Mouse (Mus musculus) forebrain, embryonic 16.5 days (tissue): ENCODE data around the gene Ube2cbp. TPM values are rescaled to one million over a fixed set of nuclear protein-coding genes. Genes with fewer than 3 reads are reported as not detected.

Experiments used
- ATAC-seq: fragments of 200-750 bp; cut with Nextera tagmentation; 2 replicates; pipeline ENCODE4 v1.8.0; 2017; ENCODE audit warnings: mild to moderate bottlenecking, moderate library complexity
- H3K27ac ChIP-seq: fragments of 300-500 bp; sonication (generic); 2 replicates; pipeline ENCODE4 v1.5.1; 2014; ENCODE audit warnings: low read length, control low read depth
- H3K27me3 ChIP-seq: fragments of 300-500 bp; sonication (generic); replicated peaks from 2 replicates; pipeline ENCODE4 v1.6.1; 2014; ENCODE audit warnings: low read length; ENCODE audit not compliant: control insufficient read depth, insufficient read depth
- H3K36me3 ChIP-seq: fragments of 300-500 bp; sonication (generic); 2 replicates; pipeline ENCODE4 v1.6.1; 2014; ENCODE audit not compliant: control insufficient read depth, insufficient read depth
- H3K4me1 ChIP-seq: fragments of 300-500 bp; sonication (generic); replicated peaks from 2 replicates; pipeline ENCODE4 v1.6.1; 2014; ENCODE audit warnings: low read length; ENCODE audit not compliant: control insufficient read depth, insufficient read depth
- H3K4me2 ChIP-seq: fragments of 300-500 bp; sonication (generic); 2 replicates; pipeline ENCODE4 v1.6.1; 2014; ENCODE audit warnings: mild to moderate bottlenecking, low read length, control low read depth
- H3K4me3 ChIP-seq: fragments of 300-500 bp; sonication (generic); replicated peaks from 2 replicates; pipeline ENCODE4 v1.5.1; 2014; ENCODE audit warnings: mild to moderate bottlenecking, low read length, control low read depth
- H3K9ac ChIP-seq: fragments of 300-500 bp; sonication (generic); replicated peaks from 2 replicates; pipeline ENCODE4 v1.6.1; 2014; ENCODE audit warnings: low read depth, low read length, control low read depth
- H3K9me3 ChIP-seq: fragments of 300-500 bp; sonication (generic); 2 replicates; pipeline ENCODE4 v1.6.1; 2016; ENCODE audit warnings: low read length; ENCODE audit not compliant: control insufficient read depth
- WGBS: fragments of 180-500 bp; shearing (Covaris S2); extraction: QIAGEN DNeasy Blood & Tissue Kit; methylation state at CpG from one replicate; pipeline ENCODE4 v1.1.7; 2014; 5-methylcytosine and 5-hydroxymethylcytosine counted together
- polyA plus RNA-seq: library from polyadenylated mRNA; unstranded; fragments of >200 nt; fragmentation: Nextera tagmentation; extraction: Ambion mirVana; gene quantifications from 2 replicates; pipeline ENCODE4 v1.2.1, GENCODE M21; 2015

Ube2cbp gene
- polyA plus RNA-seq, 1 experiment from 2014 or later = 5.1 TPM

GRCm38 (mm10) chr9:86393586-86394272 is 71.0 kb downstream of the Ube2cbp start:
- ATAC-seq = no peak
- Histone ChIP-seq H3K9me3 (no peaks in the 10 kb centered on the region), H3K27ac (no peak overlapping the region), H3K9ac (no peak overlapping the region), H3K4me3 (no peak overlapping the region), H3K4me2 (no peak overlapping the region), H3K36me3 (no peaks in the 10 kb centered on the region), H3K27me3 (no peaks in the 10 kb centered on the region), H3K4me1 (no peaks in the 10 kb centered on the region)
- 61% methylated on average over 8 of the region's 8 CpGs for WGBS

GRCm38 (mm10) chr9:86391467-86391866 is 73.3 kb downstream of the Ube2cbp start:
- ATAC-seq = no peak
- H3K9me3 ChIP-seq = no peaks in the 10 kb centered on the region
- H3K27me3 ChIP-seq = no peaks in the 10 kb centered on the region
- H3K27ac ChIP-seq = no peak overlapping the region
- no peak overlapping the region for H3K9ac ChIP-seq
- no peak overlapping the region for H3K4me3 ChIP-seq
- H3K36me3 ChIP-seq = no peaks in the 10 kb centered on the region
- H3K4me2 ChIP-seq = no peak overlapping the region
- H3K4me1 ChIP-seq = no peaks in the 10 kb centered on the region

DNA sequence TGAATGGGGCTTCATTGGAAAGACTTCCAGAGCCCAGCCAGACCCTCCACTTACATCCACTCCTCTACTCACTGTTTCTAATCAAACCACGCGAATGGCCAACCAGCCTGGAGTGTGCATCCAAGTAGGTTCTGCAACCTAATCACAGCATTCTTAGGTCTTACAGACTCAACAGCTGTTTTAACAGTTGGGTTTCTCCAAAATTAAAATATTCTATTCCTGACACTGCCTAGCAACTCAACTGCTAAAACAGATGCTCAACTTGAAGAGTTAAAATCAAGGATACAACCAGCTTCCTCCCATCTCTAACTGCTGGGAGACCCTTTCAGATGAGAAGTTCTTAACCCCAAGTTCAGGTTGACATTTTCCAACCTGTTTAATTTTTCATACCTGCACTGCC is 74.0 kb downstream of the Ube2cbp start:
- Histone ChIP-seq H3K4me1 (no peaks in the 10 kb centered on the region), H3K27ac (no peak overlapping the region), H3K27me3 (no peaks in the 10 kb centered on the region), H3K9ac (no peak overlapping the region), H3K4me3 (no peak overlapping the region), H3K9me3 (no peaks in the 10 kb centered on the region), H3K4me2 (no peak overlapping the region), H3K36me3 (no peaks in the 10 kb centered on the region)
- ATAC-seq = no peak
- WGBS = 61% methylated on average over 2 of the region's 2 CpGs

DNA sequence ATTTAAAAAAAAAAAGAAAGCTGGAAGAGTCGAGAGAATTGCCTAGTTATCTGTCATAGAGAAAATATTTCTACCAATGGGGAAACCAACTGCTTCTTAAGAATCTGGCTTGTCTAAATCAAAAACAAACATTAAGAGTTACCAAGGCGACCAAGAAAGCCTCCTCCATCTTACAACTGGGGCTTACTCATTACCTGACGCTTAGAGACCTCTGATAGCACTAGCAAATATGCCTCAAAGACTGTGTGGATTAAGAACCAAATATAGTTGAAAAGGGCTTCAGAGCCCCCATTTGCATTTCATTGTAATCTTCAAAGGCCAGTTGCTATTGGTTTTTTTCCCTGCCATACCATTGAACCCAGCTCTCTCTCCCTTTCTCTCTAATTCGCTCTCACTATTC is 76.2 kb downstream of the Ube2cbp start:
- H3K27ac ChIP-seq = no peak overlapping the region
- WGBS = 27% methylated on average over 4 of the region's 4 CpGs
- no peaks in the 10 kb centered on the region for H3K4me1 ChIP-seq
- H3K36me3 ChIP-seq = no peaks in the 10 kb centered on the region
- no peak for ATAC-seq
- no peaks in the 10 kb centered on the region for H3K9me3 ChIP-seq
- no peak overlapping the region for H3K4me2 ChIP-seq
- H3K27me3 ChIP-seq = no peaks in the 10 kb centered on the region
- H3K9ac ChIP-seq = no peak overlapping the region
- no peak overlapping the region for H3K4me3 ChIP-seq

DNA sequence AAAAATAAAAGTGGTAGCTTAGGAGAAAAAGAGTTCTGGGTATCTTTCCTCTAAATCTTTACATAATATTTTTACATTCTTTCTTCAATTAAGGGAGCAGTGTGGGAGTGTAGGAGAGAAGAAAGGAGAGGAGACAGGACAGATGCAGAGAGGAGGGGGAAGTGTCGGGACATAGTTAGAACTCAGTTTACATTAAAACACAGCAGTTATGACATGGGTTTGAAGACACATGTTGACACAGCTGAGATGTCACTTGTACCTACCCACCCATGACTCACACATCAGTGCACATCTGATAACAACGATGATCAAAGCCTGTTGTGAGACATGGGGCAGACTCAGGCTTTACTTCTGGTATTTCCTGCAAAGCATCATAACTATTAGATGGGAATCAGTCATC is 87.8 kb downstream of the Ube2cbp start:
- no peaks in the 10 kb centered on the region for H3K36me3 ChIP-seq
- H3K9me3 ChIP-seq = no peaks in the 10 kb centered on the region
- H3K9ac ChIP-seq = no peak overlapping the region
- H3K4me2 ChIP-seq = no peak overlapping the region
- H3K4me3 ChIP-seq = no peak overlapping the region
- no peak for ATAC-seq
- WGBS = 87% methylated on average over 2 of the region's 2 CpGs
- no peaks in the 10 kb centered on the region for H3K4me1 ChIP-seq
- no peaks in the 10 kb centered on the region for H3K27me3 ChIP-seq
- H3K27ac ChIP-seq = no peak overlapping the region

- no peak for ATAC-seq
- 72% methylated on average over 12 of the region's 12 CpGs for WGBS
- H3K9me3 ChIP-seq = no peaks in the 10 kb centered on the region
Measured at GRCm38 (mm10) chr9:86372783-86373567, 91.8 kb downstream of the Ube2cbp start.

GRCm38 (mm10) chr9:86369208-86369607 is 95.5 kb downstream of the Ube2cbp start:
- no peaks in the 10 kb centered on the region for H3K36me3 ChIP-seq
- H3K9me3 ChIP-seq = no peaks in the 10 kb centered on the region
- no peaks in the 10 kb centered on the region for H3K4me1 ChIP-seq
- no peak for ATAC-seq
- H3K27me3 ChIP-seq = no peaks in the 10 kb centered on the region
- H3K4me2 ChIP-seq = no peak overlapping the region
- 86% methylated on average over 4 of the region's 4 CpGs for WGBS
- no peak overlapping the region for H3K4me3 ChIP-seq
- no peak overlapping the region for H3K9ac ChIP-seq
- H3K27ac ChIP-seq = no peak overlapping the region

More at GRCm38 (mm10) chr9:86372783-86373567, 91.8 kb downstream of the Ube2cbp start:
- H3K27ac ChIP-seq = no peak overlapping the region
- H3K36me3 ChIP-seq = no peaks in the 10 kb centered on the region
- H3K9ac ChIP-seq = no peak overlapping the region
- H3K4me2 ChIP-seq = no peak overlapping the region
- H3K4me3 ChIP-seq = no peak overlapping the region
- H3K4me1 ChIP-seq = no peaks in the 10 kb centered on the region
- H3K27me3 ChIP-seq = no peaks in the 10 kb centered on the region

- no peaks in the 10 kb centered on the region for H3K27me3 ChIP-seq
- H3K9ac ChIP-seq = no peak overlapping the region
- ATAC-seq = peak; percentile 84
- no peak overlapping the region for H3K27ac ChIP-seq
- H3K4me3 ChIP-seq = no peak overlapping the region
- 41% methylated on average over 9 of the region's 9 CpGs for WGBS
- no peaks in the 10 kb centered on the region for H3K9me3 ChIP-seq
- H3K4me2 ChIP-seq = no peak overlapping the region
- H3K36me3 ChIP-seq = no peaks in the 10 kb centered on the region
- peaks cover 8% of the 10 kb centered on the region for H3K4me1 ChIP-seq
Measured at GRCm38 (mm10) chr9:86360536-86360935, 104.2 kb downstream of the Ube2cbp start.

- no peaks in the 10 kb centered on the region for H3K36me3 ChIP-seq
- no peak for ATAC-seq
- 90% methylated on average over 3 of the region's 3 CpGs for WGBS
- no peak overlapping the region for H3K4me2 ChIP-seq
- no peaks in the 10 kb centered on the region for H3K27me3 ChIP-seq
- H3K27ac ChIP-seq = no peak overlapping the region
- no peak overlapping the region for H3K4me3 ChIP-seq
- H3K9ac ChIP-seq = no peak overlapping the region
- H3K9me3 ChIP-seq = no peaks in the 10 kb centered on the region
- H3K4me1 ChIP-seq = peaks cover 7% of the 10 kb centered on the region
Measured at GRCm38 (mm10) chr9:86355851-86356250, 108.9 kb downstream of the Ube2cbp start.
